Mouse (Mus musculus) stomach, postnatal 0 days (tissue): Measurements from ENCODE around the gene Cfap58.

Experiments
- CTCF ChIP-seq: IDR thresholded peaks from 2 replicates; pipeline ENCODE4 v1.5.1; 2016; ENCODE audit warnings: antibody characterized with exemption, low read depth, mild to moderate bottlenecking, moderate library complexity
- EP300 ChIP-seq: optimal IDR thresholded peaks from 2 replicates; pipeline ENCODE3; 2016; ENCODE audit warnings: antibody characterized with exemption

GRCm38 (mm10) chr19:47987986-47988385 lies 50.5 kb downstream of the Cfap58 start:
- TF ChIP-seq CTCF (no peak), EP300 (no peak)
